Comparison of ENCODE assay signal across 13 mouse cellular contexts in the genomic region with DNA sequence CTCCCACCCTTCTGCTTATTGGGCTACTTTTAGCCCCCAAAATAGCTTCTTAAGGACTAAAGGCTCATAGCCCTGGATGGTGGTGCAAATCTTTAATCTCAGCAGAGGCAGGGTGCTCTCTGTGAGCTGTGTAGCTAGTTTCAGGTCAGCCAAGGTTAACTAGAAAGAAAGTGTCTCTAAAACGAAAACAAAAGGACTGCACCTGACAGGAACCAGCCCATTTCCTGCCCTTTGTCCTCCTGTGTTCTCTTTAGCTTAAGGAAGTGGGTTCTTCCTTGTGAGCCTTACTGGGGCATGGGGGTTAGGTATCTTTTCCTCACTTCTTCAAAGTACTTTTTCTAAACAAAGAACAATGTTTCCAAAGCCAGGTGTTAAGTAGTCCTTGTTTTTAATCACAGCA. TPM values are rescaled to one million over a fixed set of nuclear protein-coding genes. Genes with fewer than 3 reads are reported as not detected.
DNase-seq lines count a peak whose midpoint lies in the region; ATAC-seq and TF ChIP-seq lines count a peak whose summit lies in the region.
"Had no signal": no experiment of that assay in that cellular context is flagged by ENCODE, and none has a peak within 500 bp of the region (broad histone marks: within the 10 kb centered on the region; RNA-seq: fewer than 3 reads in every experiment).

No protein-coding gene starts in this region.

- intact Hi-C loops in heart, postnatal 25 days (cut with DNase I) = no loop called here

- H3K4me1 ChIP-seq in heart, embryonic 15.5 days (replicated peaks) = peaks cover 6% of the 10 kb centered on the region
- H3K4me1 ChIP-seq in intestine, postnatal 0 days (replicated peaks; ENCODE audit: control insufficient read depth, insufficient read depth, low read length) = 0 out of 2 replicates have a peak, but pooled peaks cover 3% of the 10 kb centered on the region
- H3K4me1 ChIP-seq: embryonic facial prominence, embryonic 15.5 days; limb, embryonic 15.5 days had no signal

- no peaks in the 10 kb centered on the region for H3K36me3 ChIP-seq in heart, embryonic 15.5 days
- no peaks in the 10 kb centered on the region for H3K36me3 ChIP-seq in intestine, postnatal 0 days (ENCODE audit: control insufficient read depth, insufficient read depth)
- H3K36me3 ChIP-seq: embryonic facial prominence, embryonic 15.5 days; limb, embryonic 15.5 days had no signal

- no peak overlapping the region for H3K4me3 ChIP-seq in heart, embryonic 15.5 days
- H3K4me3 ChIP-seq in intestine, postnatal 0 days (ENCODE audit: low read depth, low read length) = no peak overlapping the region
- H3K4me3 ChIP-seq: embryonic facial prominence, embryonic 15.5 days; limb, embryonic 15.5 days; myocyte had no signal

- peak overlapping the region; percentile 45; the same call in 1 of the 2 replicates for H3K27ac ChIP-seq in heart, embryonic 15.5 days
- H3K27ac ChIP-seq in intestine, postnatal 0 days (ENCODE audit: low read depth, low read length) = no peak overlapping the region
- H3K27ac ChIP-seq: embryonic facial prominence, embryonic 15.5 days; limb, embryonic 15.5 days had no signal

- no peak for TF ChIP-seq CTCF in intestine, postnatal 0 days (IDR thresholded peaks at IDR 0.05; ENCODE audit: low read depth)

- no peak for DNase-seq in heart, postnatal 25 days (ENCODE audit: low spot score)
- peak; percentile 35 for DNase-seq in testis, postnatal 14 days (ENCODE audit: low spot score)
- no peak for DNase-seq in testis, postnatal 10 days (ENCODE audit: low spot score)
- DNase-seq in yolk sac, embryonic 10.5 days (ENCODE audit: low spot score) = peak; percentile 38
- no peak for DNase-seq in kidney, adult 11 months
- DNase-seq: gastrocnemius, postnatal 10 days; right cerebral cortex, postnatal 25 days had no signal

- no peak for ATAC-seq in heart, embryonic 15.5 days (replicated peaks; ENCODE audit: insufficient number of reproducible peaks, insufficient read depth, low FRiP score, low read depth)
- ATAC-seq in intestine, postnatal 0 days = peak; percentile 48
- ATAC-seq in cerebellum, adult (ENCODE audit: insufficient number of reproducible peaks, low FRiP score, low TSS enrichment) = no peak

- 46% methylated on average over 1 of the region's 1 CpGs for whole genome bisulfite sequencing in heart, embryonic 15.5 days
- 11% methylated on average over 1 of the region's 1 CpGs for WGBS in intestine, postnatal 0 days

- H3K4me2 ChIP-seq in heart, embryonic 15.5 days = no peak overlapping the region
- H3K4me2 ChIP-seq in intestine, postnatal 0 days (replicated peaks; ENCODE audit: low read depth) = no peak overlapping the region
- H3K4me2 ChIP-seq: embryonic facial prominence, embryonic 15.5 days; limb, embryonic 15.5 days had no signal

- H3K9ac ChIP-seq in heart, embryonic 15.5 days = no peak overlapping the region
- no peak overlapping the region for H3K9ac ChIP-seq in intestine, postnatal 0 days (ENCODE audit: low read depth, low read length)
- H3K9ac ChIP-seq: embryonic facial prominence, embryonic 15.5 days; limb, embryonic 15.5 days had no signal

- no peaks in the 10 kb centered on the region for H3K27me3 ChIP-seq in heart, embryonic 15.5 days
- no peaks in the 10 kb centered on the region for H3K27me3 ChIP-seq in intestine, postnatal 0 days (replicated peaks; ENCODE audit: control insufficient read depth, insufficient read depth, low read length)
- H3K27me3 ChIP-seq: embryonic facial prominence, embryonic 15.5 days; limb, embryonic 15.5 days had no signal

- no peaks in the 10 kb centered on the region for H3K9me3 ChIP-seq in heart, embryonic 15.5 days (replicated peaks)
- H3K9me3 ChIP-seq in intestine, postnatal 0 days (ENCODE audit: control insufficient read depth) = no peaks in the 10 kb centered on the region
- H3K9me3 ChIP-seq: embryonic facial prominence, embryonic 15.5 days; limb, embryonic 15.5 days had no signal

RNA-seq across cellular contexts. Expression of gene Pdk1, which starts 6.5 kb away (rescaled TPM):
- 86.5 and 97.9 TPM in 2 replicates for polyA plus RNA-seq in heart, embryonic 15.5 days (2015; fragmentation: Nextera tagmentation; extraction: Ambion mirVana)
- total RNA-seq in heart, postnatal 25 days (2021) = 100 to 1,000 TPM; 115 to 116 TPM
- polyA plus RNA-seq in intestine, postnatal 0 days (2015; fragmentation: Nextera tagmentation; extraction: Ambion mirVana) = 14.3 and 16.4 TPM in 2 replicates

Comparison
In these comparisons a context has a peak if more than half of its experiments do, and no peak if none do; other contexts are left out.
1. DNase-seq: peak in testis, postnatal 14 days (single experiment) and yolk sac, embryonic 10.5 days (single experiment); none in heart, postnatal 25 days (single experiment), testis, postnatal 10 days (single experiment) and kidney, adult 11 months (single experiment).